Mouse (Mus musculus) kidney, adult 2 months (tissue): ENCODE results near the gene Rab9.

Experiments
- CTCF ChIP-seq: fragments of 200-500 bp; conservative IDR thresholded peaks from 2 replicates; pipeline ENCODE4 v1.5.1; 2011; ENCODE audit warnings: low read depth, mild to moderate bottlenecking, control low read depth, low read length, moderate library complexity, mixed read lengths; ENCODE audit not compliant: insufficient read depth, insufficient read length
- POLR2A ChIP-seq: fragments of 200-500 bp; IDR thresholded peaks from one replicate; pipeline ENCODE4 v1.6.1; 2011; ENCODE audit warnings: low read depth, low read length, control low read depth

DNA sequence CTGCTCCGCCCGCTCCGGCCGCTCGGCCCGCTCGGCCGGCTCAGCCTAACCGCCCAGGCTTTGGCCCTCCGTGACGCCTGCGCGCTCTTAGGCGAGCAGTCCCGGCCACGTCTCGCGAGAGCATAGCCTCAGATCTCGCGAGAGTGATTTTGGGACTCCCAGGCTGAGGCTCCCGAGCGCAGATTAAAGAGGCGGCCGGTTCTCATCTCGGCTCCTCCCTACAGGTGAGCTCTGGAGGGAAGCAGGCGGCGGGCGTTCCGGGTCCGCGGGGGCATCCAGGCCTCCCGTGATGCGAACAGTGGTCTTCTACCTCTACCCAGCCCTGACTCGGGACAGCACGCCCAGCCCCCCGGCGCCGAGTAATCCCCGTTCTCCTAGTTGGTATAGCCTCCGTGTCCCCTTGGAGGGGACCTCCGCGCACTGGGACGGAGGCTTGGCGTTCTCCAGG, 39.0 kb downstream of the Rab9 start, which contains the start of gene Ofd1:
- TF ChIP-seq POLR2A: peak; percentile 61
- TF ChIP-seq CTCF: no peak
